Mouse (Mus musculus) embryonic fibroblast, embryonic 13.5 days (primary cell): ENCODE data around the gene Hrh3.

Experiments
- CTCF ChIP-seq: IDR thresholded peaks from 2 replicates; pipeline ENCODE4 v1.5.1; 2011; ENCODE audit warnings: mild to moderate bottlenecking, control low read depth, low read length, moderate library complexity, borderline replicate concordance; ENCODE audit not compliant: insufficient read depth
- POLR2A ChIP-seq: IDR thresholded peaks from 2 replicates; pipeline ENCODE4 v1.6.1; 2011; ENCODE audit warnings: low read depth, mild to moderate bottlenecking, control low read depth, low read length, moderate library complexity

- no peak for TF ChIP-seq CTCF
- no peak for TF ChIP-seq POLR2A
Measured at GRCm38 (mm10) chr2:180071671-180072070, 32.6 kb downstream of the Hrh3 start.
